Mouse (Mus musculus) MEL-GATA-1-ER (cell line): ENCODE results near the gene Fam92b.

ENCODE experiments used
- DNase-seq: peaks from one replicate; pipeline ENCODE4 v3.0.0-alpha.2; 2012; ENCODE audit warnings: low read depth; ENCODE audit errors: extremely low read depth

Gene Fam92b

DNA sequence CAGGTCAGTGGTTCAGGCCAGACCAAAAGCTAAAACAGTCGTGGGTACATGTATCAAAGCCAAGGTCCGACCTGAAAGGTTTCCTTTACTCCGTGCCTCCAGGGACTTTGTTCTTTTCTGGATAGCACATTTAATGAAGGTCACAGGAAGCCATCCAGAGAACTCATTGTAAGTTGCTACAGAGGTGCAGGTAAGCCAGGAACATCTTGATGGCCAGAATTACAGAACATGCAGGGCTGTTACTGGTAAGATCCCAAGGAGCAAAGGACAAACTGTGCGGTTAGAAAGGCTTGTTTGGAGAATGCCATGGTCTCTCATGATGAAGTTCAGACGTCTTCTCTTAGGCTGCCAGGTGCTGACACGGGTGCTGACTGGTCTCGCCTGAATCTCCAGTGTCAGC is 60.7 kb downstream of the Fam92b start:
- no peak for DNase-seq
